Comparison of ENCODE assay signal across 8 mouse cellular contexts in genomic region chr2:25460551-25461309, GRCm38 (mm10). TPM values are rescaled to one million over a fixed set of nuclear protein-coding genes. Genes with fewer than 3 reads are reported as not detected.
A peak's percentile ranks its signal among the peaks of the same experiment; 100 is the strongest.
DNase-seq lines count a peak whose midpoint lies in the region; ATAC-seq and TF ChIP-seq lines count a peak whose summit lies in the region.

Gene Paxx, minus strand, starts transcription at chr2:25461094.

- WGBS in heart, embryonic 11.5 days (ENCODE audit: insufficient replicate concordance) = under 1% methylated on average over 48 of the region's 48 CpGs
- under 1% methylated on average over 48 of the region's 48 CpGs for WGBS in kidney, embryonic 16.5 days
- WGBS in liver, adult 2 months = under 1% methylated on average over 48 of the region's 48 CpGs

- H3K9ac ChIP-seq in heart, embryonic 11.5 days (ENCODE audit: low read depth, low read length) = peak within 1 kb of the TSS; percentile 83
- H3K9ac ChIP-seq in kidney, embryonic 16.5 days (replicated peaks; ENCODE audit: low read length) = peak within 1 kb of the TSS; percentile 85
- H3K9ac ChIP-seq in liver, adult 2 months (ENCODE audit: low read depth, low read length) = peak within 1 kb of the TSS; percentile 88

- H3K4me3 ChIP-seq in C2C12 (ENCODE audit: insufficient read depth, poor library complexity, severe bottlenecking) (peak within 1 kb of the TSS; percentile 54), myocyte (peak within 1 kb of the TSS; percentile 69)
- H3K4me3 ChIP-seq in erythroblast, embryonic 14.5 days (replicated peaks) = peak within 1 kb of the TSS; percentile 72
- H3K4me3 ChIP-seq in heart, embryonic 11.5 days (ENCODE audit: low read depth, low read length) = peak within 1 kb of the TSS; percentile 79
- H3K4me3 ChIP-seq in kidney, embryonic 16.5 days (ENCODE audit: low read length) = peak within 1 kb of the TSS; percentile 85
- H3K4me3 ChIP-seq in liver, adult 2 months (ENCODE audit: insufficient read depth, low read depth, low read length) = peak within 1 kb of the TSS; percentile 85

- H3ac ChIP-seq in C2C12 (ENCODE audit: control insufficient read depth, insufficient read length, low read depth) (peak within 1 kb of the TSS; percentile 50), myocyte (ENCODE audit: control insufficient read depth, insufficient read length) (peak within 1 kb of the TSS; percentile 57)

- no peak for TF ChIP-seq CTCF in C2C12 (IDR thresholded peaks at IDR 0.05; ENCODE audit: control insufficient read depth, insufficient read depth, insufficient read length)
- TF ChIP-seq CTCF in brain, embryonic 14.5 days (IDR thresholded peaks at IDR 0.05; ENCODE audit: borderline replicate concordance, extremely low read depth, insufficient read depth, insufficient read length) = no peak
- no peak for TF ChIP-seq CTCF in liver, adult 2 months (IDR thresholded peaks at IDR 0.05; ENCODE audit: low read depth, low read length)

- peak; percentile 85 for ATAC-seq in heart, embryonic 11.5 days (replicated peaks; ENCODE audit: insufficient number of reproducible peaks, low FRiP score, low TSS enrichment)
- peak; percentile 94 for ATAC-seq in kidney, embryonic 16.5 days (ENCODE audit: low FRiP score, low TSS enrichment)

- peaks cover 49% of the 10 kb centered on the region for H3K4me1 ChIP-seq in erythroblast, embryonic 14.5 days (ENCODE audit: control insufficient read depth)
- peaks cover 13% of the 10 kb centered on the region for H3K4me1 ChIP-seq in heart, embryonic 11.5 days (ENCODE audit: control insufficient read depth, insufficient read depth, low read length)
- peaks cover 15% of the 10 kb centered on the region for H3K4me1 ChIP-seq in kidney, embryonic 16.5 days (ENCODE audit: insufficient read depth, low read length)
- peaks cover 33% of the 10 kb centered on the region for H3K4me1 ChIP-seq in liver, adult 2 months (ENCODE audit: control insufficient read depth, insufficient read depth, low read length)

- H3K36me3 ChIP-seq in C2C12 (ENCODE audit: control insufficient read depth, insufficient read depth) = no peaks in the 10 kb centered on the region
- peaks cover 18% of the 10 kb centered on the region for H3K36me3 ChIP-seq in erythroblast, embryonic 14.5 days (ENCODE audit: control insufficient read depth)
- no peaks in the 10 kb centered on the region for H3K36me3 ChIP-seq in heart, embryonic 11.5 days (ENCODE audit: control insufficient read depth, insufficient read depth, low read length)
- H3K36me3 ChIP-seq in kidney, embryonic 16.5 days (ENCODE audit: insufficient read depth, low read length) = no peaks in the 10 kb centered on the region
- no peaks in the 10 kb centered on the region; the same call in 1 of the 2 replicates for H3K36me3 ChIP-seq in liver, adult 2 months (ENCODE audit: control insufficient read depth, insufficient read depth, low read length)
- no peaks in the 10 kb centered on the region for H3K36me3 ChIP-seq in myocyte (ENCODE audit: control insufficient read depth, insufficient read depth)
- H3K36me3 ChIP-seq in splenic B cell, adult 2 months (ENCODE audit: control insufficient read depth, insufficient read depth, low read length, poor library complexity, severe bottlenecking) = no peaks in the 10 kb centered on the region; the same call in 1 of the 2 replicates

- peak within 1 kb of the TSS; percentile 88 for H3K27ac ChIP-seq in heart, embryonic 11.5 days (ENCODE audit: low read depth, low read length)
- peak within 1 kb of the TSS; percentile 90 for H3K27ac ChIP-seq in kidney, embryonic 16.5 days (ENCODE audit: low read length)
- peak within 1 kb of the TSS; percentile 77 for H3K27ac ChIP-seq in liver, adult 2 months (replicated peaks; ENCODE audit: insufficient read depth, low read depth, low read length)

- H3K4me2 ChIP-seq in heart, embryonic 11.5 days = peak within 1 kb of the TSS; percentile 93
- peak within 1 kb of the TSS; percentile 87 for H3K4me2 ChIP-seq in kidney, embryonic 16.5 days (replicated peaks; ENCODE audit: low read depth, low read length)
- H3K4me2 ChIP-seq in myocyte (ENCODE audit: low read depth) = peak within 1 kb of the TSS; percentile 94

- no peaks in the 10 kb centered on the region for H3K9me3 ChIP-seq in erythroblast, embryonic 14.5 days (ENCODE audit: control insufficient read depth, low read length)
- H3K9me3 ChIP-seq in heart, embryonic 11.5 days (replicated peaks; ENCODE audit: control insufficient read depth, low read length) = no peaks in the 10 kb centered on the region
- no peaks in the 10 kb centered on the region for H3K9me3 ChIP-seq in kidney, embryonic 16.5 days (ENCODE audit: low read length)

- DNase-seq in brain, embryonic 14.5 days (ENCODE audit: low read depth) = peak; percentile 98
- DNase-seq in liver, adult 2 months (ENCODE audit: extremely low read depth, low read depth, low spot score) = peak; percentile 95
- DNase-seq in splenic B cell, adult 2 months (ENCODE audit: low read depth, low spot score) = peak; percentile 100

- H3K27me3 ChIP-seq in C2C12 (ENCODE audit: control insufficient read depth, insufficient read depth, insufficient read length) = no peaks in the 10 kb centered on the region
- H3K27me3 ChIP-seq in erythroblast, embryonic 14.5 days (ENCODE audit: control insufficient read depth) = no peaks in the 10 kb centered on the region
- no peaks in the 10 kb centered on the region for H3K27me3 ChIP-seq in heart, embryonic 11.5 days (ENCODE audit: control insufficient read depth, insufficient read depth, low read length)
- no peaks in the 10 kb centered on the region for H3K27me3 ChIP-seq in kidney, embryonic 16.5 days (ENCODE audit: insufficient read depth, low read length)
- H3K27me3 ChIP-seq in liver, adult 2 months (ENCODE audit: control insufficient read depth, insufficient read depth, low read length) = no peaks in the 10 kb centered on the region
- no peaks in the 10 kb centered on the region for H3K27me3 ChIP-seq in myocyte (ENCODE audit: control insufficient read depth, insufficient read depth, insufficient read length)
- H3K27me3 ChIP-seq in splenic B cell, adult 2 months (ENCODE audit: control insufficient read depth, insufficient read depth, low read length, poor library complexity, severe bottlenecking) = no peaks in the 10 kb centered on the region

- peaks cover 7% of the 10 kb centered on the region for H3K79me2 ChIP-seq in C2C12 (ENCODE audit: control insufficient read depth, insufficient read depth)
- no peaks in the 10 kb centered on the region for H3K79me2 ChIP-seq in liver, adult 2 months (ENCODE audit: control insufficient read depth, insufficient read depth, low read length)
- no peaks in the 10 kb centered on the region for H3K79me2 ChIP-seq in myocyte (ENCODE audit: control insufficient read depth, insufficient read depth)

- TF ChIP-seq POLR2A in brain, embryonic 14.5 days (IDR thresholded peaks at IDR 0.05; ENCODE audit: borderline replicate concordance, extremely low read depth, insufficient read depth, insufficient read length, poor library complexity, severe bottlenecking) = peak; percentile 10; the same call in 1 of the 2 replicates
- TF ChIP-seq POLR2A in liver, adult 2 months (IDR thresholded peaks at IDR 0.05; ENCODE audit: extremely low read depth, insufficient read depth, low read length) = peak; percentile 70
- peak; percentile 65 for TF ChIP-seq POLR2A in myocyte (IDR thresholded peaks at IDR 0.05; ENCODE audit: insufficient read length, low read depth)

- H3K79me3 ChIP-seq in C2C12 (ENCODE audit: low read depth) = no peaks in the 10 kb centered on the region

TF ChIP-seq in C2C12, 6 proteins besides CTCF, POLR2A, EP300 and RAD21:
- TF ChIP-seq MYOG (IDR thresholded peaks at IDR 0.05; ENCODE audit: control insufficient read depth, extremely low read depth, insufficient read length) = no peak
- TF ChIP-seq MYOD1 (IDR thresholded peaks at IDR 0.05; ENCODE audit: control insufficient read depth, insufficient read length, low read depth) = peak; percentile 80
- no peak for TF ChIP-seq CEBPB (IDR thresholded peaks at IDR 0.05; ENCODE audit: low read depth)

TF ChIP-seq in myocyte, 11 proteins besides CTCF, POLR2A, EP300 and RAD21:
- no peak for TF ChIP-seq USF1 (IDR thresholded peaks at IDR 0.05; ENCODE audit: low read depth)
- TF ChIP-seq TCF3 (IDR thresholded peaks at IDR 0.05; ENCODE audit: insufficient read length, low read depth) = peak; percentile 89
- peak; percentile 88 to 100 (median 98) for TF ChIP-seq MYOG (IDR thresholded peaks at IDR 0.05; ENCODE audit: control insufficient read depth in 1 of 3, insufficient read depth in 1 of 3, insufficient read length in 2 of 3, low read depth in 2 of 3)
- TF ChIP-seq TCF12 (IDR thresholded peaks at IDR 0.05; ENCODE audit: insufficient read depth, poor library complexity, severe bottlenecking) = peak; percentile 93
- TF ChIP-seq REST (IDR thresholded peaks at IDR 0.05; ENCODE audit: insufficient read depth, insufficient read length) = no peak
- TF ChIP-seq SRF (IDR thresholded peaks at IDR 0.05; ENCODE audit: control insufficient read depth, insufficient read length, low read depth) = peak; percentile 52
- no peak for TF ChIP-seq E2F4 (IDR thresholded peaks at IDR 0.05; ENCODE audit: insufficient read depth)
- peak; percentile 32 for TF ChIP-seq POLR2AphosphoS2 (IDR thresholded peaks at IDR 0.05; ENCODE audit: insufficient read length, low read depth)
- TF ChIP-seq CEBPB (IDR thresholded peaks at IDR 0.05; ENCODE audit: insufficient read depth, poor library complexity, severe bottlenecking) = no peak
- TF ChIP-seq MAX (IDR thresholded peaks at IDR 0.05; ENCODE audit: low read depth) = no peak
- peak; percentile 86 to 99 (median 99) for TF ChIP-seq MYOD1 (IDR thresholded peaks at IDR 0.05; ENCODE audit: control insufficient read depth in 1 of 3, insufficient read length in 2 of 3, low read depth in 2 of 3)

RNA-seq across cellular contexts. Expression of gene Paxx, which starts in this region (rescaled TPM):
- polyA plus RNA-seq in C2C12 (2012; fragmentation: generic; extraction: Trizol) (12.3 TPM), myocyte (2012; fragmentation: generic; extraction: Trizol) (64.3 TPM)
- polyA plus RNA-seq in brain, embryonic 14.5 days (2012; rRNA removed) = 109 and 142 TPM in 2 replicates
- polyA plus RNA-seq in erythroblast, embryonic 14.5 days (2012) = 1.0 and 1.1 TPM in 2 replicates
- 16.5 and 20.0 TPM in 2 replicates for polyA plus RNA-seq in heart, embryonic 11.5 days (2014; fragmentation: Nextera tagmentation; extraction: Ambion mirVana)
- 33.8 and 35.9 TPM in 2 replicates for polyA plus RNA-seq in kidney, embryonic 16.5 days (2015; fragmentation: Nextera tagmentation; extraction: Ambion mirVana)
- 30.6 and 36.8 TPM in 2 replicates for total RNA-seq in liver, adult 2 months (2014; rRNA removed)
- 173 and 181 TPM in 2 replicates for polyA plus RNA-seq in liver, adult 2 months (2012; rRNA removed)

Comparison
In these comparisons a context has a peak if more than half of its experiments do, and no peak if none do; other contexts are left out.
1. Peak in every context shown above with its lines: DNase-seq, ATAC-seq, H3K4me3 ChIP-seq and H3K27ac ChIP-seq.
2. POLR2A ChIP-seq: peak in every context shown above with its lines; median percentile 70 in liver, adult 2 months; 65 in myocyte; 10 in brain, embryonic 14.5 days.